Mouse (Mus musculus): ENCODE measurements around the gene Rgcc.
A peak's percentile ranks its signal among the peaks of the same experiment; 100 is the strongest.

Gene Rgcc

GRCm38 (mm10) chr14:79300641-79301350 is 649 bp downstream of the Rgcc start:
- DNase-seq (ENCODE audit: extremely low read depth, low read depth, low spot score) = no peak

- DNase-seq (ENCODE audit: extremely low read depth, low read depth, low spot score) = no peak
These were observed 1.6 kb downstream of the Rgcc start for GRCm38 (mm10) chr14:79299796-79300195.

- no peak for DNase-seq (ENCODE audit: extremely low read depth, low read depth, low spot score)
These were observed 2.2 kb downstream of the Rgcc start for GRCm38 (mm10) chr14:79299230-79299629.

GRCm38 (mm10) chr14:79298314-79298992 is 3.0 kb downstream of the Rgcc start:
- no peak for DNase-seq (ENCODE audit: extremely low read depth, low read depth, low spot score)

- DNase-seq (ENCODE audit: extremely low read depth, low read depth, low spot score) = no peak
These were observed 4.6 kb downstream of the Rgcc start for GRCm38 (mm10) chr14:79296836-79297235.

- DNase-seq (ENCODE audit: extremely low read depth, low read depth, low spot score) = no peak
These were observed 5.2 kb downstream of the Rgcc start for GRCm38 (mm10) chr14:79296201-79296600.

- DNase-seq (ENCODE audit: extremely low read depth, low read depth, low spot score) = no peak
These were observed 5.9 kb downstream of the Rgcc start for GRCm38 (mm10) chr14:79295579-79295978.

GRCm38 (mm10) chr14:79294950-79295349 is 6.5 kb downstream of the Rgcc start:
- DNase-seq (ENCODE audit: extremely low read depth, low read depth, low spot score) = no peak

GRCm38 (mm10) chr14:79294051-79294814 is 7.2 kb downstream of the Rgcc start:
- no peak for DNase-seq (ENCODE audit: extremely low read depth, low read depth, low spot score)

GRCm38 (mm10) chr14:79293119-79293780 is 8.2 kb downstream of the Rgcc start:
- no peak for DNase-seq (ENCODE audit: extremely low read depth, low read depth, low spot score)

GRCm38 (mm10) chr14:79291629-79292028 is 9.8 kb downstream of the Rgcc start:
- no peak for DNase-seq (ENCODE audit: extremely low read depth, low read depth, low spot score)

- DNase-seq (ENCODE audit: extremely low read depth, low read depth, low spot score) = no peak
These were observed 10.6 kb downstream of the Rgcc start for GRCm38 (mm10) chr14:79290683-79291425.

- DNase-seq (ENCODE audit: extremely low read depth, low read depth, low spot score) = peak; percentile 82
These were observed 11.5 kb downstream of the Rgcc start for GRCm38 (mm10) chr14:79289909-79290308.

GRCm38 (mm10) chr14:79288280-79288679 is 13.2 kb downstream of the Rgcc start:
- DNase-seq (ENCODE audit: extremely low read depth, low read depth, low spot score) = no peak

- no peak for DNase-seq (ENCODE audit: extremely low read depth, low read depth, low spot score)
These were observed 14.1 kb downstream of the Rgcc start for GRCm38 (mm10) chr14:79287251-79287863.

GRCm38 (mm10) chr14:79285549-79285948 is 15.9 kb downstream of the Rgcc start:
- no peak for DNase-seq (ENCODE audit: extremely low read depth, low read depth, low spot score)

GRCm38 (mm10) chr14:79284616-79285015 is 16.8 kb downstream of the Rgcc start:
- DNase-seq (ENCODE audit: extremely low read depth, low read depth, low spot score) = no peak

- no peak for DNase-seq (ENCODE audit: extremely low read depth, low read depth, low spot score)
These were observed 17.5 kb downstream of the Rgcc start for GRCm38 (mm10) chr14:79283952-79284351.

- no peak for DNase-seq (ENCODE audit: extremely low read depth, low read depth, low spot score)
These were observed 19.4 kb downstream of the Rgcc start for GRCm38 (mm10) chr14:79281894-79282553.

GRCm38 (mm10) chr14:79280456-79280855 is 21.0 kb downstream of the Rgcc start:
- DNase-seq (ENCODE audit: extremely low read depth, low read depth, low spot score) = no peak

All from fat pad, adult 2 months (tissue).